Mouse (Mus musculus) midbrain, embryonic 11.5 days (tissue): ENCODE data around the gene Pbx2. TPM values are rescaled to one million over a fixed set of nuclear protein-coding genes. Genes with fewer than 3 reads are reported as not detected.

ENCODE experiments used
- ATAC-seq: fragments of 200-750 bp; cut with Nextera tagmentation; 2 replicates; pipeline ENCODE4 v1.8.0; 2017; ENCODE audit warnings: moderate TSS enrichment, moderate library complexity; ENCODE audit not compliant: low FRiP score
- DNase-seq: peaks from one replicate; pipeline ENCODE4 v3.0.0; 2015; ENCODE audit warnings: low spot score; ENCODE audit errors: missing footprints
- H3K27ac ChIP-seq: fragments of 300-500 bp; sonication (generic); 2 replicates; pipeline ENCODE4 v1.5.1; 2014; ENCODE audit warnings: low read depth, low read length
- H3K27me3 ChIP-seq: fragments of 300-500 bp; sonication (generic); 2 replicates; pipeline ENCODE4 v1.6.1; 2014; ENCODE audit warnings: mild to moderate bottlenecking, low read length, moderate library complexity, mixed read lengths; ENCODE audit not compliant: control insufficient read depth, insufficient read depth
- H3K36me3 ChIP-seq: fragments of 300-500 bp; sonication (generic); 2 replicates; pipeline ENCODE4 v1.6.1; 2014; ENCODE audit warnings: mild to moderate bottlenecking, low read length, moderate library complexity, mixed read lengths; ENCODE audit not compliant: control insufficient read depth, insufficient read depth
- H3K4me1 ChIP-seq: fragments of 300-500 bp; sonication (generic); 2 replicates; pipeline ENCODE4 v1.6.1; 2014; ENCODE audit warnings: low read length; ENCODE audit not compliant: control insufficient read depth, insufficient read depth
- H3K4me2 ChIP-seq: fragments of 300-500 bp; sonication (generic); 2 replicates; pipeline ENCODE4 v1.6.1; 2014; ENCODE audit warnings: mild to moderate bottlenecking, moderate library complexity
- H3K4me3 ChIP-seq: fragments of 300-500 bp; sonication (generic); 2 replicates; pipeline ENCODE4 v1.5.1; 2014; ENCODE audit warnings: low read depth, low read length
- H3K9ac ChIP-seq: fragments of 300-500 bp; sonication (generic); 2 replicates; pipeline ENCODE4 v1.6.1; 2014; ENCODE audit warnings: low read length
- H3K9me3 ChIP-seq: fragments of 300-500 bp; sonication (generic); 2 replicates; pipeline ENCODE4 v1.6.1; 2016; ENCODE audit warnings: low read length; ENCODE audit not compliant: control insufficient read depth
- WGBS: fragments of 180-500 bp; shearing (Covaris S2); extraction: QIAGEN DNeasy Blood & Tissue Kit; methylation state at CpG from one replicate; pipeline ENCODE4 v1.1.7; 2014; 5-methylcytosine and 5-hydroxymethylcytosine counted together
- polyA plus RNA-seq: library from polyadenylated mRNA; unstranded; fragments of >200 nt; fragmentation: Nextera tagmentation; extraction: Ambion mirVana; gene quantifications from 2 replicates; pipeline ENCODE4 v1.2.1, GENCODE M21; 2014

Gene Pbx2
- polyA plus RNA-seq, 1 experiment from 2014 or later, result 20.1 TPM

GRCm38 (mm10) chr17:34615871-34616270, 24.8 kb downstream of the Pbx2 start, which contains the start of gene Egfl8:
Gene Egfl8, minus strand, starts transcription at chr17:34615971.
- ATAC-seq, result no peak
- Histone ChIP-seq H3K27me3 (no peaks in the 10 kb centered on the region), H3K36me3 (peaks cover 17% of the 10 kb centered on the region), H3K4me1 (no peaks in the 10 kb centered on the region), H3K4me2 (no peak within 1 kb of the TSS), H3K9ac (no peak within 1 kb of the TSS; the same call in 1 of the 2 replicates), H3K9me3 (no peaks in the 10 kb centered on the region), H3K27ac (no peak within 1 kb of the TSS), H3K4me3 (no peak within 1 kb of the TSS)
- WGBS, result 62% methylated on average over 6 of the region's 6 CpGs
- DNase-seq, result no peak

GRCm38 (mm10) chr17:34618999-34619398, 27.9 kb downstream of the Pbx2 start:
- WGBS, result 20% methylated on average over 6 of the region's 6 CpGs

GRCm38 (mm10) chr17:34621006-34621405, 29.9 kb downstream of the Pbx2 start:
- DNase-seq (no peak), ATAC-seq (no peak)
- peaks cover 1% of the 10 kb centered on the region for H3K4me1 ChIP-seq
- WGBS, result 88% methylated on average over 8 of the region's 8 CpGs
- H3K4me2 ChIP-seq, result no peak overlapping the region
- H3K27me3 ChIP-seq, result no peaks in the 10 kb centered on the region
- no peak overlapping the region for H3K27ac ChIP-seq
- H3K9ac ChIP-seq, result no peak overlapping the region
- no peak overlapping the region for H3K4me3 ChIP-seq
- no peaks in the 10 kb centered on the region for H3K36me3 ChIP-seq
- no peaks in the 10 kb centered on the region for H3K9me3 ChIP-seq

More at GRCm38 (mm10) chr17:34618999-34619398, 27.9 kb downstream of the Pbx2 start:
- DNase-seq (peak; percentile 93), ATAC-seq (peak; percentile 64)
- H3K27me3 ChIP-seq, result no peaks in the 10 kb centered on the region
- no peaks in the 10 kb centered on the region for H3K4me1 ChIP-seq
- no peaks in the 10 kb centered on the region for H3K36me3 ChIP-seq
- no peak overlapping the region for H3K4me3 ChIP-seq
- H3K9me3 ChIP-seq, result no peaks in the 10 kb centered on the region
- no peak overlapping the region for H3K9ac ChIP-seq
- no peak overlapping the region for H3K27ac ChIP-seq
- H3K4me2 ChIP-seq, result no peak overlapping the region

DNA sequence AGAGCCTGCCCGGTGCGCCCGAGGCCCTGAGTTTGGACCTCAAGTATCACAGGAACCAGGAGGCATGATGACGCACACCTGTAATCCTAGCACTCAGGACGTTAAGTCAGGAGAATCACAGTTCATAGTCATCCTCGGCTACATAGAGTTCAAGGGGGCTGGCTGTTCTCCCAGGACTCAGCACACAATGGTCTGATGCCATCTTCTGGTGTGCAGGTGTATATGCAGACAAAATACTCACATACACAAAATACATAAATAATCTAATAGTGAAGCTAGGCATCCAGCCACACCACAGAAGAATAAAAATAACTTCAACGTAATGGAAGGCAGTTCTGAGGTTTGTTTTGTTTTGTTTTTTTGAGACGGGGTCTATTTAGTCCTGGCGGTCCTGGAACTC, 32.1 kb downstream of the Pbx2 start:
- H3K27me3 ChIP-seq, result no peaks in the 10 kb centered on the region
- 89% methylated on average over 9 of the region's 9 CpGs for WGBS
- no peaks in the 10 kb centered on the region for H3K9me3 ChIP-seq
- no peak overlapping the region for H3K27ac ChIP-seq
- H3K4me1 ChIP-seq, result peaks cover 15% of the 10 kb centered on the region
- no peak overlapping the region for H3K4me2 ChIP-seq
- DNase-seq (no peak), ATAC-seq (no peak)
- H3K4me3 ChIP-seq, result no peak overlapping the region
- no peaks in the 10 kb centered on the region for H3K36me3 ChIP-seq
- no peak overlapping the region for H3K9ac ChIP-seq

GRCm38 (mm10) chr17:34624981-34625380, 33.9 kb downstream of the Pbx2 start:
- Histone ChIP-seq H3K9me3 (no peaks in the 10 kb centered on the region), H3K27ac (no peak overlapping the region), H3K27me3 (peaks cover 3% of the 10 kb centered on the region; the same call in 1 of the 2 replicates), H3K36me3 (no peaks in the 10 kb centered on the region), H3K9ac (no peak overlapping the region), H3K4me1 (peaks cover 30% of the 10 kb centered on the region), H3K4me3 (no peak overlapping the region), H3K4me2 (no peak overlapping the region)
- no peak for ATAC-seq
- WGBS, result 96% methylated on average over 3 of the region's 3 CpGs
- DNase-seq, result no peak

- Histone ChIP-seq H3K4me1 (peaks cover 39% of the 10 kb centered on the region), H3K9me3 (no peaks in the 10 kb centered on the region), H3K4me3 (peak overlapping the region; percentile 62), H3K27me3 (peaks cover 16% of the 10 kb centered on the region), H3K36me3 (no peaks in the 10 kb centered on the region), H3K27ac (no peak overlapping the region), H3K9ac (peak overlapping the region; percentile 64), H3K4me2 (peak overlapping the region; percentile 73)
- DNase-seq (no peak), ATAC-seq (no peak)
- 55% methylated on average over 16 of the region's 16 CpGs for WGBS
Observed at GRCm38 (mm10) chr17:34626062-34626772, 35.2 kb downstream of the Pbx2 start.

DNA sequence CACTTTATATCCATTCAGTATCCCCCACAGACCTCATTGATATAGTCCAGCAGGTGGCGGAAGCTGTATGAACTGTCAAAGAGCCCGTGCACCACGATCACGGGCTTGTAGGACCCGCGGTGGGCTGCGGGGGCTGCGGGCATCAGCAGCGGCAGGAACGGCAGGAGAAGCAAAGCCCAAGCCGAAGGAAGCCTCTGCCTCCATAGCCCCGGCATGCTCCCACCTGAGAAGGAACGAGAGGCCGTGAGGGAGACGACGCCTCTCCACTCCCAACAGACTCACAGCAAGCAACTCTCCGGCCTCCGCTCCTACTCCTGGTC, 35.7 kb downstream of the Pbx2 start:
- no peaks in the 10 kb centered on the region for H3K9me3 ChIP-seq
- peaks cover 43% of the 10 kb centered on the region for H3K4me1 ChIP-seq

DNA sequence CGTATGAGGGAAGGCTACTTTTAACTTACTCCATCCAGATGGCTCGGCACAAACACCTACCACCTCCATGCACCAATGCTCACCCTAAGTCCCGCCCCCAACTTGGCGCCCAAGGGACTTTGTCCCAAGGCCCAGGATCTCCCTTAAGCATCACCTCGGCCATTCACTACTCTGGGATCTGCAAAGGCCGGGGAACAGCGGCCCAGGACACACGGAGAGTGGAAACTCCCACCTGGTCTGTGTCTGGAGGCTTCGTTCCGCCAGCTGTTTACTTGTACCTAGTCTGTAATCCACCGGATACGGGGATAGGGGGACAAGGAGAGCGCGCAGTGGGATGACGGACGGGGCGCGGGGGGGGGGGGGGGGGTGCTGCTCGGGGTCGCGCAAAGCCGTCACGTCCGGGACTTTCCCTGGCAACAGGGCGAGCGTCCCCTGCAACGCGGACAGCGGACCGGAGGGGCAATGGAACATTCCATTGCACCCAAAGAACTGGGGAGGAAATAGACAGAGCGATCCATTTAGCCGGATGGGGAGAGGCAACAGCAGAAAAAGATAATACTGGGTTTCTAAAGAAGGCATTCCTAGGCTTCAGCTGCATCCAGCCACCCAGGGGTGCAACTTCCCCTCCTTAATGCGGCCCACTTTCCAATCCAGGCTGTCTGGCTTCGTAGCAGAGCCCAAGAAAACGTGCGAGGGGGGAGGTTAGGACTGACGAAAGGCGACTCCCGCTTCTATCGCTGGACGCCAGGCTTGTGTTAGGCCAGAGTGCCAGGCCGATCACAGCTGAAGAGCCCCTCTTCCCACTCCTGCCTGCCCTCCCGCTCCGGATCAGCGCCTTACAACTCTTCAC, 36.3 kb downstream of the Pbx2 start:
- Histone ChIP-seq H3K4me1 (peaks cover 47% of the 10 kb centered on the region), H3K27ac (peak overlapping the region; percentile 88), H3K4me3 (peak overlapping the region; percentile 62), H3K27me3 (peaks cover 25% of the 10 kb centered on the region), H3K9me3 (no peaks in the 10 kb centered on the region), H3K36me3 (no peaks in the 10 kb centered on the region), H3K4me2 (peak overlapping the region; percentile 73), H3K9ac (peak overlapping the region; percentile 64)
- peak; percentile 98 for DNase-seq
- peak; percentile 82 for ATAC-seq
- 0% methylated on average over 43 of the region's 45 CpGs for WGBS

More for the DNA sequence above, 35.7 kb downstream of the Pbx2 start:
- Histone ChIP-seq H3K27me3 (peaks cover 21% of the 10 kb centered on the region), H3K27ac (peak overlapping the region; percentile 50), H3K4me2 (peak overlapping the region; percentile 73), H3K4me3 (peak overlapping the region; percentile 62), H3K36me3 (no peaks in the 10 kb centered on the region), H3K9ac (peak overlapping the region; percentile 64)
- ATAC-seq, result peak; percentile 10; the same call in 1 of the 2 replicates
- DNase-seq, result no peak
- WGBS, result 0% methylated on average over 18 of the region's 18 CpGs
